Comparison of ENCODE assay signal across 12 mouse cellular contexts in the genomic region with DNA sequence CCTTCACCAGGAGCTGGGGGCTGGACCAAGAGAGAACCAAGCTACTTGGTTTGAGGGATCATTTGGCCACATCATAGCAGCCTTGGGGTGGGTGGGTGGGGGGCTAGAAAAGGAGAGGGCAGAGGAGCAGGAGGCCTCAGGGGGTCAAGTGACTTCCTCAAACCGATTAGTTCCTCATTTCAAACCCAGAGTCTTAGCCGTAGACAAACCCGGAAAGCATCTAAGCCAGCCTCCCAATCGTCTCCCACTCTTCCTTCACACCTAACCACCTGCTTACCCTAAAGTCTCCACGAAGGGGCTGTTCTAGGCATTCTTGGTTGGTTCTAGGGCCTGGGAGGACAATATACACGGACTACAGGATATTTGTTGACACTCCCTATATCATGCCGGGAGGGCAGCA. TPM values are rescaled to one million over a fixed set of nuclear protein-coding genes. Genes with fewer than 3 reads are reported as not detected.
DNase-seq lines count a peak whose midpoint lies in the region; ATAC-seq and TF ChIP-seq lines count a peak whose summit lies in the region.
"Had no signal": no experiment of that assay in that cellular context is flagged by ENCODE, and none has a peak within 500 bp of the region (broad histone marks: within the 10 kb centered on the region; RNA-seq: fewer than 3 reads in every experiment).

No protein-coding gene starts in this region.

- H3K9ac ChIP-seq in intestine, embryonic 15.5 days, result no peak overlapping the region
- H3K9ac ChIP-seq in intestine, postnatal 0 days (ENCODE audit: low read depth, low read length), result no peak overlapping the region
- no peak overlapping the region; the same call in 1 of the 2 replicates for H3K9ac ChIP-seq in CH12.LX (ENCODE audit: insufficient read depth, low read depth)
- H3K9ac ChIP-seq in embryonic facial prominence, embryonic 11.5 days (replicated peaks; ENCODE audit: low read length), result no peak overlapping the region
- H3K9ac ChIP-seq in hindbrain, embryonic 16.5 days (ENCODE audit: low read depth, low read length), result no peak overlapping the region
- H3K9ac ChIP-seq: liver, embryonic 14.5 days had no signal

- in situ Hi-C loops in CH12.LX (cut with MboI; ENCODE audit: low pct_ligation_motif_present, low pct_unique_long_range_greater_than_20kb, low sequenced_read_pairs), result loop anchor here (10.0 to 25.0 kb wide), 3 partner anchors 250 to 608 kb away; no protein-coding TSS in a partner anchor

- TF ChIP-seq POLR2A in CH12.LX (IDR thresholded peaks at IDR 0.05; ENCODE audit: low read depth, low read length), result no peak

- TF ChIP-seq CTCF in intestine, postnatal 0 days (IDR thresholded peaks at IDR 0.05; ENCODE audit: low read depth), result no peak
- no peak for TF ChIP-seq CTCF in CH12.LX (conservative IDR thresholded peaks at IDR 0.05 in 1 of 2, IDR thresholded peaks at IDR 0.05 in 1 of 2; ENCODE audit: low read depth in 2 of 2, low read length in 2 of 2)
- no peak for TF ChIP-seq CTCF in left cerebral cortex, adult 2 months (IDR thresholded peaks at IDR 0.05)

- H3K4me3 ChIP-seq in intestine, embryonic 15.5 days (replicated peaks), result no peak overlapping the region
- H3K4me3 ChIP-seq in intestine, postnatal 0 days (ENCODE audit: low read depth, low read length), result no peak overlapping the region
- no peak overlapping the region for H3K4me3 ChIP-seq in CH12.LX (replicated peaks in 1 of 3; ENCODE audit: low read depth in 2 of 3, low read length in 2 of 3, poor library complexity in 1 of 3)
- H3K4me3 ChIP-seq in embryonic facial prominence, embryonic 11.5 days (ENCODE audit: low read depth, low read length), result no peak overlapping the region
- H3K4me3 ChIP-seq in hindbrain, embryonic 16.5 days (ENCODE audit: low read length), result no peak overlapping the region
- H3K4me3 ChIP-seq in left cerebral cortex, adult 2 months, result no peak overlapping the region

- H3K27ac ChIP-seq in intestine, embryonic 15.5 days, result no peak overlapping the region
- no peak overlapping the region for H3K27ac ChIP-seq in intestine, postnatal 0 days (ENCODE audit: low read depth, low read length)
- no peak overlapping the region for H3K27ac ChIP-seq in CH12.LX (ENCODE audit: insufficient read depth, low read depth)
- no peak overlapping the region for H3K27ac ChIP-seq in embryonic facial prominence, embryonic 11.5 days (replicated peaks; ENCODE audit: low read depth, low read length)
- H3K27ac ChIP-seq in hindbrain, embryonic 16.5 days (ENCODE audit: low read depth, low read length), result no peak overlapping the region
- H3K27ac ChIP-seq in left cerebral cortex, adult 2 months, result no peak overlapping the region
- H3K27ac ChIP-seq: heart, embryonic 15.5 days; liver, embryonic 14.5 days; macrophage had no signal

- 0 out of 2 replicates have a peak, but pooled peaks cover 3% of the 10 kb centered on the region for H3K27me3 ChIP-seq in intestine, embryonic 15.5 days (replicated peaks)
- peaks cover 7% of the 10 kb centered on the region; the same call in 1 of the 2 replicates for H3K27me3 ChIP-seq in intestine, postnatal 0 days (replicated peaks; ENCODE audit: control insufficient read depth, insufficient read depth, low read length)
- H3K27me3 ChIP-seq in CH12.LX (replicated peaks), result peaks cover 83% of the 10 kb centered on the region
- H3K27me3 ChIP-seq in embryonic facial prominence, embryonic 11.5 days (ENCODE audit: control insufficient read depth, insufficient read depth, low read length), result peaks cover 6% of the 10 kb centered on the region; the same call in 1 of the 2 replicates
- H3K27me3 ChIP-seq in hindbrain, embryonic 16.5 days (replicated peaks; ENCODE audit: control insufficient read depth, insufficient read depth, low read length), result no peaks in the 10 kb centered on the region

- TF ChIP-seq EP300 in CH12.LX (IDR thresholded peaks at IDR 0.05; ENCODE audit: low read length), result no peak

- WGBS in intestine, embryonic 15.5 days, result 75% methylated on average over 7 of the region's 7 CpGs
- 83% methylated on average over 7 of the region's 7 CpGs for WGBS in intestine, postnatal 0 days
- WGBS in embryonic facial prominence, embryonic 11.5 days, result 70% methylated on average over 7 of the region's 7 CpGs
- WGBS in hindbrain, embryonic 16.5 days, result 74% methylated on average over 7 of the region's 7 CpGs

- 0 out of 2 replicates have a peak, but pooled peaks have one; percentile 4 for ATAC-seq in intestine, embryonic 15.5 days
- ATAC-seq in intestine, postnatal 0 days, result no peak
- ATAC-seq in embryonic facial prominence, embryonic 11.5 days (replicated peaks; ENCODE audit: insufficient number of reproducible peaks, low FRiP score, low TSS enrichment, low read depth), result 0 out of 2 replicates have a peak, but pooled peaks have one; percentile 2
- peak; percentile 16; the same call in 1 of the 2 replicates for ATAC-seq in hindbrain, embryonic 16.5 days

- DNase-seq in CH12.LX (ENCODE audit: extremely low read depth), result peak; percentile 45
- no peak for DNase-seq in embryonic facial prominence, embryonic 11.5 days (ENCODE audit: low spot score)
- DNase-seq in left cerebral cortex, adult 2 months (ENCODE audit: extremely low spot score in 1 of 2, low spot score in 2 of 2), result no peak
- DNase-seq in left cerebral cortex, postnatal 25 days (ENCODE audit: low spot score in 2 of 2), result no peak
- DNase-seq in cerebellum, postnatal 36 days, result no peak

- H3K36me3 ChIP-seq in intestine, embryonic 15.5 days, result no peaks in the 10 kb centered on the region
- no peaks in the 10 kb centered on the region for H3K36me3 ChIP-seq in intestine, postnatal 0 days (ENCODE audit: control insufficient read depth, insufficient read depth)
- no peaks in the 10 kb centered on the region for H3K36me3 ChIP-seq in CH12.LX (replicated peaks in 1 of 2; ENCODE audit: control insufficient read depth in 1 of 2, insufficient read depth in 1 of 2, low read length in 1 of 2)
- H3K36me3 ChIP-seq in embryonic facial prominence, embryonic 11.5 days (replicated peaks; ENCODE audit: control insufficient read depth, insufficient read depth, low read depth, low read length), result no peaks in the 10 kb centered on the region
- no peaks in the 10 kb centered on the region for H3K36me3 ChIP-seq in hindbrain, embryonic 16.5 days (ENCODE audit: control insufficient read depth, insufficient read depth, low read length)
- H3K36me3 ChIP-seq: heart, embryonic 15.5 days had no signal

- no peak for TF ChIP-seq RAD21 in CH12.LX (IDR thresholded peaks at IDR 0.05; ENCODE audit: low read depth, low read length)

- H3K79me2 ChIP-seq in CH12.LX (replicated peaks; ENCODE audit: control insufficient read depth, extremely low read depth, insufficient read depth, poor library complexity, severe bottlenecking), result no peaks in the 10 kb centered on the region

- dilution Hi-C loops in CH12.LX (cut with MboI; ENCODE audit: extremely low pct_ligation_motif_present, extremely low pct_unique_long_range_greater_than_20kb, low sequenced_read_pairs), result no loop called here

- intact Hi-C loops in left cerebral cortex, adult 2 months (cut with DNase I), result loop anchor here (2.0 kb wide), 1 partner anchor 618 kb away; no protein-coding TSS in a partner anchor
- intact Hi-C loops in left cerebral cortex, postnatal 25 days (cut with DNase I), result loop anchor here (2.0 kb wide), 4 partner anchors 256 to 618 kb away; no protein-coding TSS in a partner anchor

- peaks cover 17% of the 10 kb centered on the region for H3K4me1 ChIP-seq in intestine, embryonic 15.5 days (replicated peaks)
- H3K4me1 ChIP-seq in intestine, postnatal 0 days (replicated peaks; ENCODE audit: control insufficient read depth, insufficient read depth, low read length), result no peaks in the 10 kb centered on the region
- H3K4me1 ChIP-seq in CH12.LX (ENCODE audit: control insufficient read depth in 1 of 2, insufficient read depth in 2 of 2), result peaks cover 0 to 9% of the 10 kb centered on the region in 2 experiments; a peak in 2 of 4 replicates
- peaks cover 4% of the 10 kb centered on the region; the same call in 1 of the 2 replicates for H3K4me1 ChIP-seq in embryonic facial prominence, embryonic 11.5 days (ENCODE audit: control insufficient read depth, insufficient read depth, low read length)
- H3K4me1 ChIP-seq in hindbrain, embryonic 16.5 days (ENCODE audit: control insufficient read depth, insufficient read depth, low read depth, low read length), result peaks cover 8% of the 10 kb centered on the region

- no peak overlapping the region for H3K4me2 ChIP-seq in intestine, embryonic 15.5 days (replicated peaks)
- H3K4me2 ChIP-seq in intestine, postnatal 0 days (replicated peaks; ENCODE audit: low read depth), result no peak overlapping the region
- H3K4me2 ChIP-seq in CH12.LX (ENCODE audit: insufficient read depth, low read depth, poor library complexity, severe bottlenecking), result peak overlapping the region; percentile 57
- H3K4me2 ChIP-seq in embryonic facial prominence, embryonic 11.5 days (ENCODE audit: low read depth, low read length), result no peak overlapping the region
- H3K4me2 ChIP-seq in hindbrain, embryonic 16.5 days (ENCODE audit: low read length), result no peak overlapping the region

- no peaks in the 10 kb centered on the region for H3K9me3 ChIP-seq in intestine, embryonic 15.5 days
- no peaks in the 10 kb centered on the region for H3K9me3 ChIP-seq in intestine, postnatal 0 days (ENCODE audit: control insufficient read depth)
- no peaks in the 10 kb centered on the region for H3K9me3 ChIP-seq in CH12.LX (replicated peaks; ENCODE audit: low read length)
- H3K9me3 ChIP-seq in embryonic facial prominence, embryonic 11.5 days (replicated peaks; ENCODE audit: control insufficient read depth, low read length), result no peaks in the 10 kb centered on the region
- H3K9me3 ChIP-seq in hindbrain, embryonic 16.5 days (ENCODE audit: control insufficient read depth, low read length), result no peaks in the 10 kb centered on the region
- H3K9me3 ChIP-seq: heart, embryonic 15.5 days had no signal

TF ChIP-seq in CH12.LX, 34 proteins besides CTCF, POLR2A, EP300 and RAD21 (continues in another document):
- TF ChIP-seq MYC (IDR thresholded peaks at IDR 0.05; ENCODE audit: low read depth, low read length) (no peak), USF2 (conservative IDR thresholded peaks at IDR 0.05; ENCODE audit: low read depth, low read length) (no peak), ZKSCAN1 (IDR thresholded peaks at IDR 0.05; ENCODE audit: borderline replicate concordance, low read depth, low read length) (no peak), SIN3A (IDR thresholded peaks at IDR 0.05; ENCODE audit: low read length) (no peak), TCF12 (IDR thresholded peaks at IDR 0.05; ENCODE audit: low read depth, low read length) (no peak)

RNA-seq across cellular contexts. Expression of a gene that starts 0.9 kb away (rescaled TPM):
- 1.7 and 1.8 TPM in 2 replicates for polyA plus RNA-seq in intestine, embryonic 15.5 days (2015; fragmentation: Nextera tagmentation; extraction: Ambion mirVana)
- 0.63 and 0.68 TPM in 2 replicates for polyA plus RNA-seq in intestine, postnatal 0 days (2015; fragmentation: Nextera tagmentation; extraction: Ambion mirVana)
- not detected in 2 replicates for total RNA-seq in CH12.LX (2012; rRNA removed)
- total RNA-seq in CH12.LX (2014; rRNA removed), result not detected in 2 replicates
- not detected in 2 replicates for polyA plus RNA-seq in CH12.LX (2012; ENCODE audit: insufficient read length, low read depth)
- polyA plus RNA-seq in embryonic facial prominence, embryonic 11.5 days (2014; fragmentation: Nextera tagmentation; extraction: Ambion mirVana), result 0.49 and 0.89 TPM in 2 replicates
- polyA plus RNA-seq in hindbrain, embryonic 16.5 days (2015; fragmentation: Nextera tagmentation; extraction: Ambion mirVana), result 11.4 and 12.0 TPM in 2 replicates
- 10 to 100 TPM; 17.7 to 18.3 TPM for total RNA-seq in left cerebral cortex, adult 2 months (2021)
- 10 to 100 TPM; 17.7 to 18.5 TPM for total RNA-seq in left cerebral cortex, postnatal 25 days (2021)
- total RNA-seq: neutrophil, adult 5-6 weeks had no signal
- polyA plus RNA-seq: macrophage had no signal
